ENCODE assay signal across 8 mouse cellular contexts in genomic region chrX:74023188-74024049, GRCm38 (mm10). TPM values are rescaled to one million over a fixed set of nuclear protein-coding genes. Genes with fewer than 3 reads are reported as not detected.
A peak's percentile ranks its signal among the peaks of the same experiment; 100 is the strongest.
DNase-seq lines count a peak whose midpoint lies in the region; ATAC-seq lines count a peak whose summit lies in the region.

Irak1 (minus strand) TSS chrX:74023918.

- H3K27me3 ChIP-seq in forebrain, embryonic 10.5 days (ENCODE audit: poor library complexity, severe bottlenecking): peaks cover 27% of the 10 kb centered on the region
- H3K27me3 ChIP-seq in heart, embryonic 14.5 days (ENCODE audit: control insufficient read depth, insufficient read depth, low read length): no peaks in the 10 kb centered on the region
- peaks cover 12% of the 10 kb centered on the region for H3K27me3 ChIP-seq in liver, embryonic 12.5 days (replicated peaks)
- H3K27me3 ChIP-seq in splenic B cell, adult 2 months (ENCODE audit: control insufficient read depth, insufficient read depth, low read length, poor library complexity, severe bottlenecking): no peaks in the 10 kb centered on the region

- peak within 1 kb of the TSS; percentile 88 for H3K9ac ChIP-seq in heart, embryonic 14.5 days (ENCODE audit: low read length)
- peak within 1 kb of the TSS; percentile 89 for H3K9ac ChIP-seq in liver, embryonic 12.5 days

- peak within 1 kb of the TSS; percentile 71 for H3K4me2 ChIP-seq in heart, embryonic 14.5 days (ENCODE audit: low read length)
- peak within 1 kb of the TSS; percentile 78 for H3K4me2 ChIP-seq in liver, embryonic 12.5 days

- H3K9me3 ChIP-seq in forebrain, embryonic 10.5 days: no peaks in the 10 kb centered on the region
- no peaks in the 10 kb centered on the region for H3K9me3 ChIP-seq in heart, embryonic 14.5 days (ENCODE audit: control insufficient read depth, low read length)
- no peaks in the 10 kb centered on the region for H3K9me3 ChIP-seq in liver, embryonic 12.5 days (replicated peaks)

- ATAC-seq in heart, embryonic 14.5 days (ENCODE audit: insufficient number of reproducible peaks, insufficient read depth, low FRiP score, low read depth): peak; percentile 88
- peak; percentile 88 for ATAC-seq in liver, embryonic 12.5 days

- peaks cover 37% of the 10 kb centered on the region for H3K36me3 ChIP-seq in forebrain, embryonic 10.5 days (replicated peaks)
- H3K36me3 ChIP-seq in heart, embryonic 14.5 days (ENCODE audit: control insufficient read depth, insufficient read depth, low read length): peaks cover 20% of the 10 kb centered on the region
- H3K36me3 ChIP-seq in liver, embryonic 12.5 days: peaks cover 38% of the 10 kb centered on the region
- H3K36me3 ChIP-seq in splenic B cell, adult 2 months (ENCODE audit: control insufficient read depth, insufficient read depth, low read length, poor library complexity, severe bottlenecking): 0 out of 2 replicates have a peak, but pooled peaks cover 2% of the 10 kb centered on the region

- peak; percentile 69 to 79 for DNase-seq in CD8-positive naive resting alpha-beta T cell, adult 2 months (ENCODE audit: low read depth in 2 of 2, low spot score in 2 of 2)
- DNase-seq in c-Kit-negative CD71-positive TER-119-positive erythroid progenitor cells, embryonic 14.5 days (ENCODE audit: low read depth, low spot score): peak; percentile 54
- peak; percentile 65 for DNase-seq in forebrain, embryonic 10.5 days (ENCODE audit: extremely low spot score, low spot score)
- DNase-seq in kidney, postnatal 10 days: peak; percentile 88
- DNase-seq in naive thymus-derived CD4-positive, alpha-beta T cell, adult 2 months (ENCODE audit: low read depth): peak; percentile 86
- DNase-seq in splenic B cell, adult 2 months (ENCODE audit: low read depth, low spot score): peak; percentile 88

- peak within 1 kb of the TSS; percentile 66 for H3K4me3 ChIP-seq in forebrain, embryonic 10.5 days
- H3K4me3 ChIP-seq in heart, embryonic 14.5 days (ENCODE audit: control insufficient read depth in 1 of 2, insufficient read depth in 1 of 2, low read depth in 1 of 2, low read length in 2 of 2): peak within 1 kb of the TSS; percentile 59 to 87
- peak within 1 kb of the TSS; percentile 70 for H3K4me3 ChIP-seq in liver, embryonic 12.5 days

- peaks cover 12% of the 10 kb centered on the region for H3K4me1 ChIP-seq in forebrain, embryonic 10.5 days
- H3K4me1 ChIP-seq in heart, embryonic 14.5 days (ENCODE audit: control insufficient read depth in 2 of 2, insufficient read depth in 2 of 2, low read length in 2 of 2): peaks cover 2 to 3% of the 10 kb centered on the region in 2 experiments; a peak in 3 of 4 replicates
- H3K4me1 ChIP-seq in liver, embryonic 12.5 days: peaks cover 20% of the 10 kb centered on the region; the same call in 1 of the 2 replicates

- peak within 1 kb of the TSS; percentile 96 for H3K27ac ChIP-seq in forebrain, embryonic 10.5 days
- peak within 1 kb of the TSS; percentile 75 to 79 for H3K27ac ChIP-seq in heart, embryonic 14.5 days (replicated peaks in 1 of 2; ENCODE audit: control insufficient read depth in 1 of 2, insufficient read depth in 1 of 2, low read depth in 2 of 2, low read length in 2 of 2)
- H3K27ac ChIP-seq in liver, embryonic 12.5 days: peak within 1 kb of the TSS; percentile 86

- WGBS in forebrain, embryonic 10.5 days: 28% methylated on average over 72 of the region's 72 CpGs
- 17% methylated on average over 69 of the region's 72 CpGs for WGBS in heart, embryonic 14.5 days
- WGBS in liver, embryonic 12.5 days (ENCODE audit: insufficient replicate concordance): 12% methylated on average over 43 of the region's 72 CpGs

RNA-seq across cellular contexts. Expression of gene Irak1, which starts in this region (rescaled TPM):
- polyA plus RNA-seq in forebrain, embryonic 10.5 days (2016; fragmentation: Nextera tagmentation; extraction: Ambion mirVana): 56.6 and 63.3 TPM in 2 replicates
- 41.4 and 44.6 TPM in 2 replicates for polyA plus RNA-seq in heart, embryonic 14.5 days (2014; fragmentation: Nextera tagmentation; extraction: Ambion mirVana)
- 44.6 and 45.8 TPM in 2 replicates for polyA plus RNA-seq in liver, embryonic 12.5 days (2016; fragmentation: Nextera tagmentation; extraction: Ambion mirVana)

Comparison
In these comparisons a context has a peak if more than half of its experiments do, and no peak if none do; other contexts are left out.
1. Peak in every context shown above with its lines: DNase-seq, ATAC-seq, H3K4me3 ChIP-seq and H3K27ac ChIP-seq.